Mouse (Mus musculus): Measurements from ENCODE around the gene Dync2h1. TPM values are rescaled to one million over a fixed set of nuclear protein-coding genes. Genes with fewer than 3 reads are reported as not detected.

Gene Dync2h1
- total RNA-seq (2023): 1 to 10 TPM; 3.2 to 3.7 TPM

DNA sequence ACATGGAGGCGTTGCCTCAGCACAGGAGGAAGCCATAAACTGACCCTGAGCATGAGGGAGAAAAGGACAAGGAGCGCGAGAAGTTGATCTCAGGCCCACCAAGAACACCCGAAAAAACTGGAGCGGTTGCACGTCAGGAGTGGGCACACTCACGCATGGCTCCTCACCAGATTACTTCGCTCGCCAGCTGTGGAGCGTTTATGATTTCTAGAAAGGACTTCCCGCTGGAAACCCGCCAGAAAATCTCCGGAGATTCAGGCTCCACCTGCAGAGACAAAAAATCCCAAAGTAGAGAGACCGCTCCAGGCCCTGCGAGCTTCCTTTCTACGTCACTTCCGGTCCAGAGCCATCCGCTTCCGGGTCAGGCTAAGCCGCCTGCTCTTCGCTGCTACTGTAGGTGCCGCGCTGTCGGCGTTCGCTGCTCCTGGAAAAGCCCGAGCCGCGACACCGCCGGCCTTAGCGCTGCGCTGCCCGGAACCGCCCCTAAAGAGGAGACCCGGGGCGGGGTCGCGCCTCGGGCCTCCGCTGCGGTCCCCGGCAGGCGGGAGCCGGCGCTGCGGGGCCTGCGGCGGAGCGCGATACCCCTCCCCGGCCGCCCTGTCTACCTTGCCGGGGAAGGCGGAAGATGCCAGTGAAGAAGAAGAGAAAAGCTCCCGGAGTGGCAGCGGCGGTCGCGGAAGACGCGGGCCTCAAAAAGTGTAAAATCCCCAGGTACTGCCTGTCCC lies at the start of gene Dync2h1, which contains the start of gene Dcun1d5:
Gene Dync2h1, minus strand, starts transcription at position 275 of the 725 bp plus-strand sequence.
Gene Dcun1d5, plus strand, starts transcription at position 349 of the 725 bp plus-strand sequence.

Other genes starting within 250 kb of the Dync2h1 start
- 10 to 100 TPM; 28.9 to 37.0 TPM for gene Dcun1d5, start 74 bp upstream of the Dync2h1 start, total RNA-seq (2023)
- gene Mmp13, start 88.1 kb upstream of the Dync2h1 start, total RNA-seq (2023): under 1 TPM in 1 of 2 experiments, not detected in 1; 0.28 TPM
- gene Mmp12, start 159.9 kb upstream of the Dync2h1 start, total RNA-seq (2023): under 1 TPM in 1 of 2 experiments, not detected in 1; 0.29 TPM
- gene Mmp1b, start 203.6 kb upstream of the Dync2h1 start, total RNA-seq (2023): not detected

All from neutrophil, adult 83 days (primary cell).